Mouse (Mus musculus) retina, postnatal 7 days (tissue): ENCODE measurements around the gene Pagr1a.

Source experiments
- DNase-seq: peaks from one replicate; pipeline ENCODE4 v3.0.0-alpha.2; 2012; ENCODE audit warnings: low read depth, low spot score

The Pagr1a gene

GRCm38 (mm10) chr7:127003620-127004019 lies 13.5 kb downstream of the Pagr1a start:
- DNase-seq = no peak

GRCm38 (mm10) chr7:126999568-126999967 lies 17.6 kb downstream of the Pagr1a start:
- DNase-seq = no peak

GRCm38 (mm10) chr7:126996449-126996848 lies 20.7 kb downstream of the Pagr1a start:
- no peak for DNase-seq

GRCm38 (mm10) chr7:126988816-126989215 lies 28.3 kb downstream of the Pagr1a start:
- no peak for DNase-seq

- peak; percentile 25 for DNase-seq
These were observed 30.8 kb downstream of the Pagr1a start for GRCm38 (mm10) chr7:126986319-126986718.

- no peak for DNase-seq
These were observed 32.3 kb downstream of the Pagr1a start for GRCm38 (mm10) chr7:126984667-126985444.

- no peak for DNase-seq
These were observed 34.0 kb downstream of the Pagr1a start for GRCm38 (mm10) chr7:126983113-126983512.

- DNase-seq = no peak
These were observed 35.1 kb downstream of the Pagr1a start for GRCm38 (mm10) chr7:126982054-126982453.

GRCm38 (mm10) chr7:126981601-126982000 lies 35.6 kb downstream of the Pagr1a start:
- DNase-seq = no peak

- no peak for DNase-seq
These were observed 38.3 kb downstream of the Pagr1a start for GRCm38 (mm10) chr7:126978841-126979240.

- no peak for DNase-seq
These were observed 40.2 kb downstream of the Pagr1a start for GRCm38 (mm10) chr7:126976878-126977459.

- DNase-seq = peak; percentile 94
These were observed 40.9 kb downstream of the Pagr1a start, which contains the start of gene Cdiptos for GRCm38 (mm10) chr7:126975950-126976866. Cdiptos (minus strand) TSS chr7:126976098.

GRCm38 (mm10) chr7:126975893-126975949 lies 41.4 kb downstream of the Pagr1a start, which contains the start of gene Cdipt:
Cdipt (plus strand) TSS chr7:126975914.
- DNase-seq = no peak

- no peak for DNase-seq
These were observed 41.7 kb downstream of the Pagr1a start for GRCm38 (mm10) chr7:126975493-126975892.

GRCm38 (mm10) chr7:126967361-126967760 lies 49.8 kb downstream of the Pagr1a start:
- DNase-seq = no peak

GRCm38 (mm10) chr7:126965568-126965967 lies 51.6 kb downstream of the Pagr1a start:
- DNase-seq = no peak
